Mouse (Mus musculus) 3134 (cell line): Measurements from ENCODE around the gene Ccdc88a.
A peak's percentile ranks its signal among the peaks of the same experiment; 100 is the strongest.

Source experiments
- DNase-seq: peaks from one replicate; pipeline ENCODE4 v3.0.0-alpha.2; 2011; ENCODE audit warnings: low spot score; ENCODE audit not compliant: insufficient read length; ENCODE audit errors: extremely low read depth

The Ccdc88a gene

DNA sequence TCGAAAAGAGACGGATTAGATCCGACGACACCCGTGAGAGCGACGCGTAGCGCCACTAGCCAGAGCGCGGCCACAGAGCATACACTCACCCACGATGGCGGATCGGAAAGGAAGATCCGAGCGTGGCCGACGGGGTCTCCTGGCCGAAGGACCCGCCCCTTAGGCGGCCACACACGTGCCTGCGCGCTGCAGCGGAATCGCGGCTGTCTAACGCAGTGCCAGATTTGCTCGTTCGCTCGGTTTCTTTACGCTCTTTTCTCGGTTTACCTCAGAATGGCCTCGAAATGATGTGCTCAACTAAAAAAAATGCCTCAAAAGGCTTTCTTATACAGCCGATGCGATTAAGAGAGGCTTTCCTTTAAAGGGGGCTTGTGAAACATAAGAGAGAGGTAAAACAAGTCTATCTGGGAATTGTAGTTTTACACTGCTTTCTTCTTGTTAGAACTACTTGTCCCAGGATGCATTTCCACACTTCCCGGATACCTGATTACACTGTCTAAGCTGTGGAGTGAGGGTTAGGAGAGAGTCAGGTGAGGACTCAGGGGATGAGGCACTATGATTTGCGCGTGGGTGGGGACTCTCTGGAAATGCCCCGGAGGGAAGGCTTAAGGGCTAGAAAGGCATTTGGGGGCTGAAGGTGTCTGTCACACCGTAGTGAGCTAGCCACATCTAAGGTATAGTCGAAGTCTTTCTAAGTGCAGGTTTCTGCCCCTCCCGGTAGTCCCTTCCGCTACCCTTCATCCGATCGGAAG lies 174.5 kb downstream of the Ccdc88a start, which contains the start of the genes Clhc1 and Rps27a:
TSS of gene Clhc1 (plus strand) at position 199 of the 752 bp plus-strand sequence.
TSS of gene Rps27a (minus strand) at position 358 of the 752 bp plus-strand sequence.
- DNase-seq, result peak; percentile 90

DNA sequence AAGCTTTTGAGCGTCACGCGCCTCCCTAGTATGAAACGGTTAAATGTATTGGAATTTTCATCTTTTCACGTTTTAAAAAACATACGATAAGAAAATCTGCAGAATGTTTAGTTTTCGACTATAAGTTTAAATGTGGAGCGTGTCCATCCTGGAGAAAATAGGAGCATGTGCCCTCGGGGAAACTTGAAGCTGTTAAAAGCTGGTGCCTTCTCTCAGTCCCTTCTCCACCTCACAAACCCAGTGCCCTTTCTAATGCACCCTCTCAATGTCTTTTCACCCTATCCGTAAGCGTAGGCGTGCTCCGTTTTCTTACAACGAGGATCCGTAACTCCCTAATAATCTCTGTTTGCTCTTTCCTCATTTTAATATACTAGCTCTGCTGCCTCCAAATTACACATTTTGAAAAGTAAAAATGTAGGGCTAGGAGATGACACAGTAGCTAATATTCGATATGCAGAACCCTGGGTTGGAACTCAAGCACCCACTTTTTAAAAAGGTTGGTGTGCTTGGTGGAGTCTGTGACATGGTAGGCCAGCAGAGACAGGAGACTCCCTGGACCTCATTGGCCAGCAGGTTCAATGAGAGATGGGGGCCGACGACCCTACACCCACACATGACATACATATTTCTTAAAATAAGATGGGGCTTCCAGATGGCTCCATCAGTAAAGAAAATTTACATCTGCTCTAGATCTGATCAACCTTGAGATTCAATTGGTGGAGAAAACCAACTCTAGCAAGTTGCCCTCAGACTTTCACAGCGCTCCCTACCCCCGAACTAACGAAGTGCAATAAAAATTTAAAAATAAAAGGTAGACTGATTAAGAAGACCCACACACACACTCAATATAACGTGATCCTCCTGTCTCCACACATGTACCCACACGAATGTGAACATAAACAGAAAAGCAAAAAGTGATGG lies 175.3 kb downstream of the Ccdc88a start:
- DNase-seq, result no peak

DNA sequence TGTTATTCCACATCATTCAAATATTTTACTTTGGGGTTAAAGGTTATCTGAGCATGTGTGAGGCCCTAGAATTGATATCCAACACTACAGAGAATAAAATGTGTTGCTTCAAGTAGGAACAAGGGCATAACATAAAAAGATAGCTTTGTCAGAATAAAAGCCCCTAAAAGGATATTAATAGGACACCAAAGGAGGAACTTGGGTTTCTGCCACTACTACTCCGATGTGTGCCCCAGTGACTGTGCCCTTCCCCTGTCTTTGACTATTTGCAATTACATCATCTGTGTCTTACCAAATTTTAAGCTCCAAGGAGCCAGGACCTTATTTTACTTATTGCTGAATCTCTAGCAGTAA lies 175.9 kb downstream of the Ccdc88a start:
- no peak for DNase-seq
